Mouse (Mus musculus) liver, postnatal 0 days (tissue): ENCODE data around the gene Gpr137c.

Source experiments
- CTCF ChIP-seq: sonication (generic); IDR thresholded peaks from 2 replicates; pipeline ENCODE4 v1.5.1; 2016; ENCODE audit warnings: antibody characterized with exemption, low read depth
- EP300 ChIP-seq: IDR thresholded peaks from 2 replicates; pipeline ENCODE4 v1.6.1; 2016; ENCODE audit warnings: antibody characterized with exemption, low read depth, mild to moderate bottlenecking

DNA sequence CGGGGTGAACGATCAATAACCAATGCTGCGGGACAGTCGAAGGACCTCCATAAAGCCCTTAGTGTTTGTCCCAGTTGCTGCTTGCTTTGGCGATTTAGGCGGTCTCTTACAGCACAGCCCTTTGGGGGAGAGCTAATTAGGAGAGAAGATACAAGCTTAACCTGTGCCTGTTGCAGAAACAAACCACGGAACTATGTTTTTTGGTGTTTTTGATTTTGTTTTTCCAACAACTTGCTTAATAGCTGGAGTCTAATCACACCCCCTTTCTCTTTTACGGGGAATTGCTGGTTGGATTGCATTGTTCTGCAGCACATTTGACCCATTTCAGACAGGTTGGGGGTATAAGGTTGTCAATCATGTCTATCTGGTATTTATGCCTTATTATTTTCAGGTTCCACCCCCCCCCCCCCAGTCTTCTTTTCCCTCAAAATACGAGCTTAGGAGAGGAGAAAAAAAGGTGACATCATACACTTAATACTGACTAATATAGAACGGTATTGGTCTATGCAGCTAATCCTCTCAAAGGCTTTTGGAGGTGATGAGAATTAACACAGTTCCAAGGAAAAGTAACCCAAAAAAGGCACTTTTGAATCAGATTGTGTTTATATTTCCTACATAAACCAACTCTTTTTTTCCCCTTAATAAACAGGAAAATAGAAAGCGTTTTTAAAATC lies 1.6 kb downstream of the Gpr137c start:
- no peak for TF ChIP-seq CTCF
- no peak for TF ChIP-seq EP300
